Mouse (Mus musculus) intestine, postnatal 0 days (tissue): ENCODE data around the gene Prdm8. TPM values are rescaled to one million over a fixed set of nuclear protein-coding genes. Genes with fewer than 3 reads are reported as not detected.

Experiments used
- ATAC-seq: fragments of 200-750 bp; cut with Nextera tagmentation; 2 replicates; pipeline ENCODE4 v1.8.0; 2017; ENCODE audit warnings: mild to moderate bottlenecking, moderate TSS enrichment, moderate library complexity
- H3K27ac ChIP-seq: fragments of 300-500 bp; sonication (generic); 2 replicates; pipeline ENCODE4 v1.5.1; 2014; ENCODE audit warnings: mild to moderate bottlenecking, low read depth, low read length, moderate library complexity
- H3K27me3 ChIP-seq: fragments of 300-500 bp; sonication (generic); replicated peaks from 2 replicates; pipeline ENCODE4 v1.6.1; 2014; ENCODE audit warnings: low read length, mixed read lengths; ENCODE audit not compliant: control insufficient read depth, insufficient read depth
- H3K36me3 ChIP-seq: fragments of 300-500 bp; sonication (generic); 2 replicates; pipeline ENCODE4 v1.6.1; 2014; ENCODE audit warnings: mild to moderate bottlenecking, moderate library complexity; ENCODE audit not compliant: control insufficient read depth, insufficient read depth
- H3K4me1 ChIP-seq: fragments of 300-500 bp; sonication (generic); replicated peaks from 2 replicates; pipeline ENCODE4 v1.6.1; 2014; ENCODE audit warnings: antibody characterized with exemption, low read length, mixed read lengths; ENCODE audit not compliant: control insufficient read depth, insufficient read depth
- H3K4me2 ChIP-seq: fragments of 300-500 bp; sonication (generic); replicated peaks from 2 replicates; pipeline ENCODE4 v1.6.1; 2014; ENCODE audit warnings: low read depth, mild to moderate bottlenecking, moderate library complexity
- H3K4me3 ChIP-seq: fragments of 300-500 bp; sonication (generic); 2 replicates; pipeline ENCODE4 v1.5.1; 2014; ENCODE audit warnings: low read depth, low read length
- H3K9ac ChIP-seq: fragments of 300-500 bp; sonication (generic); 2 replicates; pipeline ENCODE4 v1.6.1; 2014; ENCODE audit warnings: mild to moderate bottlenecking, low read depth, low read length
- H3K9me3 ChIP-seq: fragments of 300-500 bp; sonication (generic); 2 replicates; pipeline ENCODE4 v1.6.1; 2016; ENCODE audit warnings: mixed run types; ENCODE audit not compliant: control insufficient read depth
- CTCF ChIP-seq: sonication (generic); IDR thresholded peaks from 2 replicates; pipeline ENCODE4 v1.5.1; 2016; ENCODE audit warnings: low read depth, mild to moderate bottlenecking, control low read depth, antibody characterized with exemption, moderate library complexity
- WGBS: fragments of 180-500 bp; shearing (Covaris S2); extraction: QIAGEN DNeasy Blood & Tissue Kit; methylation state at CpG from one replicate; pipeline ENCODE4 v1.1.7; 2014; 5-methylcytosine and 5-hydroxymethylcytosine counted together
- polyA plus RNA-seq: library from polyadenylated mRNA; unstranded; fragments of >200 nt; fragmentation: Nextera tagmentation; extraction: Ambion mirVana; gene quantifications from 2 replicates; pipeline ENCODE4 v1.2.1, GENCODE M21; 2015

Gene Prdm8
- polyA plus RNA-seq, 1 experiment from 2014 or later = 0.05 TPM

- Histone ChIP-seq H3K9me3 (no peaks in the 10 kb centered on the region), H3K27me3 (peaks cover 84% of the 10 kb centered on the region), H3K4me3 (peak overlapping the region; percentile 49), H3K9ac (no peak overlapping the region), H3K36me3 (no peaks in the 10 kb centered on the region), H3K27ac (no peak overlapping the region), H3K4me2 (peak overlapping the region; percentile 80), H3K4me1 (no peaks in the 10 kb centered on the region; the same call in 1 of the 2 replicates)
- 2% methylated on average over 37 of the region's 37 CpGs for WGBS
- no peak for TF ChIP-seq CTCF
- no peak for ATAC-seq
Observed at GRCm38 (mm10) chr5:98168356-98169285, 1.6 kb downstream of the Prdm8 start.

- Histone ChIP-seq H3K4me1 (no peaks in the 10 kb centered on the region; the same call in 1 of the 2 replicates), H3K4me3 (peak overlapping the region; percentile 49)
- ATAC-seq = no peak
Observed at GRCm38 (mm10) chr5:98169376-98170351, 2.7 kb downstream of the Prdm8 start.

DNA sequence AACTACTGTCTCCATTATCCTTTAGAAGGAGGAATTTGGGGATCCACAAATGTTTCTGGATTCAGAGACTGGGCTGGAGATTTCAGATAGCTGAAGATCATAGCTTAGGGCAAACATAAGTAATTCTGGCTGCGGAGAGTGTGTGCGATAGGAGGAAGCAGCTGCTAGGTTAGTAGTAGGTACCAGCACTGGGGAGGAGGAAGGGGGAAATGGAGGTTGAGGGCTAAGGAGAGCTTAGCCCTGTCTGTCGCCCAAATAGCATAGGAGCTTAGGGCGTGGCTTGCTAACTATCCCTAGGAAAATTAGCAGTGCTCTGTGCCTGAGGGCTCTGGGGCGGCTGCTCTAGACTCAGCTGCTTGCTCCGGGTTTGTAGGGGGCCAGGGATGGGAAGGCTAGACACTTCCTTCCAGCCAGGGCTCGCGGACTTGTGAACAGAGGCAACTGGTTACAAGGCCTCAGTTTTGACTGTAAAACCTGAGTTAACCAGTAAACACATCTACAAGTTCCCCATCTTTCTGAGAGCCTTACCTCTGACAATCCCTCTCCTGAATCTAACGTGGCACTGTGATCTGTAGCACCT, 4.7 kb downstream of the Prdm8 start:
- H3K27me3 ChIP-seq = peaks cover 81% of the 10 kb centered on the region
- H3K4me3 ChIP-seq = no peak overlapping the region
- H3K9ac ChIP-seq = no peak overlapping the region
- H3K4me1 ChIP-seq = no peaks in the 10 kb centered on the region; the same call in 1 of the 2 replicates
- H3K36me3 ChIP-seq = no peaks in the 10 kb centered on the region
- 18% methylated on average over 9 of the region's 9 CpGs for WGBS
- H3K4me2 ChIP-seq = no peak overlapping the region
- ATAC-seq = no peak
- H3K9me3 ChIP-seq = no peaks in the 10 kb centered on the region
- no peak for TF ChIP-seq CTCF
- H3K27ac ChIP-seq = no peak overlapping the region

More at GRCm38 (mm10) chr5:98169376-98170351, 2.7 kb downstream of the Prdm8 start:
- Histone ChIP-seq H3K9me3 (no peaks in the 10 kb centered on the region), H3K27ac (no peak overlapping the region), H3K27me3 (peaks cover 87% of the 10 kb centered on the region), H3K9ac (no peak overlapping the region), H3K4me2 (no peak overlapping the region; the same call in 1 of the 2 replicates), H3K36me3 (no peaks in the 10 kb centered on the region)
- no peak for TF ChIP-seq CTCF
- 8% methylated on average over 30 of the region's 30 CpGs for WGBS

DNA sequence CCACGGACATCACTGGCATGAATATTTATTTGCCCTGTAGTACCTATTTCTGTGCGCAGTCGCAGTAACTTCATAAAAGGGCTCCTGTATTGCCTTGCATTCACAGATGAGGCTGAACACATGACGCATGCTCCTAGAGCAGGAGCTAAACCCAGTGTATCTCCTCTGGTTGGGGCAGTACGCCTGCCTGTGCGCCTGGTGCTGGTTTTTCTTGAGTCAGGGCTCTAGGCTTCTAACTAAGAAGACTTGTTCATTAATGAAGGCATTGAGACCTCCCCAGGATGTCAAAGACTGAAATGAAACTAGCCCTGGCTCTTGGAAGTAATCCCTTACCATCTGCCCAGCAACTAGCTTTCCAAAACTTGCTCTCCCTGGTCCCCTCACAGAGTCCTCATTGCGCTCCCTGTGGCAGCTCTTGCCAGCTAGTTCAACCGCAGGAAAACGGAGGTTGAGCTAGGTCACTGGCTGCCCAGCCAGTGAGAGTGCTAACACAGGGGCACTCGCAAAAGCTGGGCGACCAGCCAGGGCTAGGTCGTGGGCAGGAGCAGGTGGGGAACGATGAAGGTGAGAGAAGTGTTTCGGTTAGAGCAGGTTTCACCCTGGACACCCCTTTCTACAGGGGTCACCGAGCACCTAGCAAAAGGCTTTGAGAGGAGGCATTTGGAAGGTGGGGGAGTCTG, 5.6 kb downstream of the Prdm8 start:
- Histone ChIP-seq H3K36me3 (no peaks in the 10 kb centered on the region), H3K4me1 (no peaks in the 10 kb centered on the region; the same call in 1 of the 2 replicates), H3K4me3 (no peak overlapping the region), H3K4me2 (no peak overlapping the region), H3K27me3 (peaks cover 81% of the 10 kb centered on the region), H3K9me3 (no peaks in the 10 kb centered on the region), H3K9ac (no peak overlapping the region), H3K27ac (no peak overlapping the region)
- TF ChIP-seq CTCF = no peak
- 8% methylated on average over 15 of the region's 15 CpGs for WGBS
- no peak for ATAC-seq

- no peak overlapping the region for H3K9ac ChIP-seq
- no peaks in the 10 kb centered on the region for H3K9me3 ChIP-seq
- no peak for ATAC-seq
- no peaks in the 10 kb centered on the region; the same call in 1 of the 2 replicates for H3K4me1 ChIP-seq
- no peak overlapping the region for H3K4me2 ChIP-seq
- TF ChIP-seq CTCF = no peak
- peaks cover 81% of the 10 kb centered on the region for H3K27me3 ChIP-seq
- no peaks in the 10 kb centered on the region for H3K36me3 ChIP-seq
- H3K27ac ChIP-seq = no peak overlapping the region
- H3K4me3 ChIP-seq = no peak overlapping the region
Observed at GRCm38 (mm10) chr5:98173694-98174093, 6.7 kb downstream of the Prdm8 start.
